ENCODE assay signal across 20 mouse cellular contexts in the genomic region with DNA sequence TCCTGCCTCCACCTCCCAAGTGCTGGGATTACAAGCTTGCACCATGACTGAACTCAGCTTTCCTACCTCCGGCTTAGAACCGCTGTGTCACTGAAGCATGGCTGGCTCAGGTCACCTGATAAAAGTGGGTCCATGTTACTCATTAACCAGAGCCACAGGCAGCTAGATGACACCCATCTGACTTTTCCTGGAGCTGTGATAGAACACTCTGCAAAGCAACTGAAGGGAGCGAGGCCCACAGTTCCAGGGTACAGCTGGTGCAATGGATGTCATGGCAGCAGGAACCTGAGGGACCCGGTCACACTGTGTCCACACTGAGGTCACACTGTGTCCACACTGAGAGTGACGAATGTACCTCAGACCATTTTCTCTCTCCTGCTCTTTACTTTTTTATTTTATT. TPM values are rescaled to one million over a fixed set of nuclear protein-coding genes. Genes with fewer than 3 reads are reported as not detected.
DNase-seq lines count a peak whose midpoint lies in the region; ATAC-seq and TF ChIP-seq lines count a peak whose summit lies in the region.
"Had no signal": no experiment of that assay in that cellular context is flagged by ENCODE, and none has a peak within 500 bp of the region (broad histone marks: within the 10 kb centered on the region; RNA-seq: fewer than 3 reads in every experiment).

No protein-coding gene starts in this region.

- H3K4me3 ChIP-seq in intestine, embryonic 14.5 days (ENCODE audit: low read depth, low read length): no peak overlapping the region
- no peak overlapping the region for H3K4me3 ChIP-seq in liver, adult 2 months (ENCODE audit: insufficient read depth, low read depth, low read length)
- H3K4me3 ChIP-seq in hindbrain, embryonic 13.5 days: no peak overlapping the region
- H3K4me3 ChIP-seq in hindbrain, embryonic 11.5 days (ENCODE audit: low read depth, low read length): no peak overlapping the region
- H3K4me3 ChIP-seq: limb, embryonic 12.5 days; myocyte had no signal

- H3K36me3 ChIP-seq in intestine, embryonic 14.5 days (ENCODE audit: control insufficient read depth, insufficient read depth, low read length): no peaks in the 10 kb centered on the region
- H3K36me3 ChIP-seq in liver, adult 2 months (ENCODE audit: control insufficient read depth, insufficient read depth, low read length): peaks cover 8% of the 10 kb centered on the region
- no peaks in the 10 kb centered on the region for H3K36me3 ChIP-seq in hindbrain, embryonic 13.5 days
- H3K36me3 ChIP-seq in hindbrain, embryonic 11.5 days (ENCODE audit: control insufficient read depth, insufficient read depth, low read length): no peaks in the 10 kb centered on the region
- H3K36me3 ChIP-seq: limb, embryonic 12.5 days had no signal

- no peak overlapping the region for H3K4me2 ChIP-seq in intestine, embryonic 14.5 days (ENCODE audit: low read length)
- H3K4me2 ChIP-seq in hindbrain, embryonic 13.5 days: no peak overlapping the region
- no peak overlapping the region for H3K4me2 ChIP-seq in hindbrain, embryonic 11.5 days (replicated peaks; ENCODE audit: low read depth, low read length)
- H3K4me2 ChIP-seq: limb, embryonic 12.5 days had no signal

- no peak for TF ChIP-seq POLR2A in liver, adult 2 months (IDR thresholded peaks at IDR 0.05; ENCODE audit: extremely low read depth, insufficient read depth, low read length)

- peaks cover 5% of the 10 kb centered on the region for H3K4me1 ChIP-seq in intestine, embryonic 14.5 days (replicated peaks; ENCODE audit: control insufficient read depth, insufficient read depth, low read length)
- H3K4me1 ChIP-seq in liver, adult 2 months (ENCODE audit: control insufficient read depth, insufficient read depth, low read length): peaks cover 41% of the 10 kb centered on the region
- H3K4me1 ChIP-seq in hindbrain, embryonic 13.5 days (replicated peaks): peaks cover 4% of the 10 kb centered on the region
- no peaks in the 10 kb centered on the region for H3K4me1 ChIP-seq in hindbrain, embryonic 11.5 days (replicated peaks; ENCODE audit: control insufficient read depth, insufficient read depth, low read length)

- TF ChIP-seq CTCF in liver, adult 2 months (IDR thresholded peaks at IDR 0.05; ENCODE audit: low read depth, low read length): no peak

- intact Hi-C loops in left cerebral cortex, postnatal 25 days (cut with DNase I): loop anchor here (10.0 kb wide), 1 partner anchor 335 kb away; no protein-coding TSS in a partner anchor

- DNase-seq in intestine, embryonic 14.5 days (ENCODE audit: low spot score): peak; percentile 51
- peak; percentile 91 for DNase-seq in kidney, adult 9 months
- peak; percentile 99 for DNase-seq in liver, adult 2 months (ENCODE audit: extremely low read depth, low read depth, low spot score)
- peak; percentile 47 for DNase-seq in lung, postnatal 25 days (ENCODE audit: low spot score)
- no peak for DNase-seq in left cerebral cortex, postnatal 25 days (ENCODE audit: low spot score in 2 of 2)
- no peak for DNase-seq in hindbrain, embryonic 11.5 days (ENCODE audit: low spot score)
- DNase-seq in right cerebral cortex, postnatal 25 days: no peak
- DNase-seq: cerebellum, adult 11-12 months; heart, postnatal 14 days; thymus, postnatal 36 days had no signal

- peaks cover 9% of the 10 kb centered on the region; the same call in 1 of the 2 replicates for H3K79me2 ChIP-seq in liver, adult 2 months (ENCODE audit: control insufficient read depth, insufficient read depth, low read length)

- peak; percentile 71; the same call in 1 of the 2 replicates for ATAC-seq in intestine, embryonic 14.5 days (replicated peaks; ENCODE audit: low FRiP score, low TSS enrichment, low read depth)
- ATAC-seq in hindbrain, embryonic 13.5 days (ENCODE audit: low FRiP score): no peak
- no peak for ATAC-seq in hindbrain, embryonic 11.5 days (ENCODE audit: low FRiP score)

- no peak overlapping the region for H3K27ac ChIP-seq in intestine, embryonic 14.5 days (ENCODE audit: low read depth)
- peak overlapping the region; percentile 83 for H3K27ac ChIP-seq in liver, adult 2 months (replicated peaks; ENCODE audit: insufficient read depth, low read depth, low read length)
- H3K27ac ChIP-seq in hindbrain, embryonic 13.5 days: no peak overlapping the region
- H3K27ac ChIP-seq in hindbrain, embryonic 11.5 days (ENCODE audit: low read depth, low read length): no peak overlapping the region
- H3K27ac ChIP-seq: limb, embryonic 12.5 days had no signal

- no peak overlapping the region for H3K9ac ChIP-seq in intestine, embryonic 14.5 days (ENCODE audit: low read length)
- no peak overlapping the region for H3K9ac ChIP-seq in liver, adult 2 months (ENCODE audit: low read depth, low read length)
- H3K9ac ChIP-seq in hindbrain, embryonic 13.5 days: no peak overlapping the region
- no peak overlapping the region for H3K9ac ChIP-seq in hindbrain, embryonic 11.5 days (ENCODE audit: low read depth, low read length)
- H3K9ac ChIP-seq: limb, embryonic 12.5 days had no signal

- H3K9me3 ChIP-seq in intestine, embryonic 14.5 days (ENCODE audit: control insufficient read depth, low read length): no peaks in the 10 kb centered on the region
- H3K9me3 ChIP-seq in hindbrain, embryonic 13.5 days: no peaks in the 10 kb centered on the region
- no peaks in the 10 kb centered on the region for H3K9me3 ChIP-seq in hindbrain, embryonic 11.5 days (ENCODE audit: control insufficient read depth, low read length)
- H3K9me3 ChIP-seq: limb, embryonic 12.5 days had no signal

- no peaks in the 10 kb centered on the region for H3K27me3 ChIP-seq in intestine, embryonic 14.5 days (replicated peaks; ENCODE audit: control insufficient read depth, insufficient read depth, low read length)
- H3K27me3 ChIP-seq in liver, adult 2 months (ENCODE audit: control insufficient read depth, insufficient read depth, low read length): no peaks in the 10 kb centered on the region
- peaks cover 7% of the 10 kb centered on the region; the same call in 1 of the 2 replicates for H3K27me3 ChIP-seq in hindbrain, embryonic 13.5 days
- H3K27me3 ChIP-seq in hindbrain, embryonic 11.5 days (ENCODE audit: control insufficient read depth, insufficient read depth, low read length): no peaks in the 10 kb centered on the region
- H3K27me3 ChIP-seq: limb, embryonic 12.5 days had no signal

- WGBS in intestine, embryonic 14.5 days: 76% methylated on average over 5 of the region's 5 CpGs
- WGBS in liver, adult 2 months: 26% methylated on average over 5 of the region's 5 CpGs
- 87% methylated on average over 5 of the region's 5 CpGs for WGBS in hindbrain, embryonic 13.5 days
- 92% methylated on average over 5 of the region's 5 CpGs for WGBS in hindbrain, embryonic 11.5 days

RNA-seq across cellular contexts. Expression of gene Gstt1, which starts 8.5 kb away (rescaled TPM):
- 11.4 and 11.6 TPM in 2 replicates for polyA plus RNA-seq in intestine, embryonic 14.5 days (2014; fragmentation: Nextera tagmentation; extraction: Ambion mirVana)
- total RNA-seq in liver, adult 2 months (2014; rRNA removed): 458 and 622 TPM in 2 replicates
- polyA plus RNA-seq in liver, adult 2 months (2012; rRNA removed): 1,012 and 1,223 TPM in 2 replicates
- total RNA-seq in left cerebral cortex, postnatal 25 days (2021): 1 to 10 TPM; 6.2 to 7.0 TPM
- polyA plus RNA-seq in hindbrain, embryonic 13.5 days (2015; fragmentation: Nextera tagmentation; extraction: Ambion mirVana): 7.2 and 7.7 TPM in 2 replicates
- 5.0 and 5.6 TPM in 2 replicates for polyA plus RNA-seq in hindbrain, embryonic 11.5 days (2014; fragmentation: Nextera tagmentation; extraction: Ambion mirVana)

RNA-seq across cellular contexts. Expression of gene Gstt3, which starts 8.6 kb away (rescaled TPM):
- 28.0 and 28.7 TPM in 2 replicates for polyA plus RNA-seq in intestine, embryonic 14.5 days (2014; fragmentation: Nextera tagmentation; extraction: Ambion mirVana)
- 126 and 181 TPM in 2 replicates for total RNA-seq in liver, adult 2 months (2014; rRNA removed)
- polyA plus RNA-seq in liver, adult 2 months (2012; rRNA removed): 198 and 213 TPM in 2 replicates
- 1 to 10 TPM; 1.1 to 1.4 TPM for total RNA-seq in left cerebral cortex, postnatal 25 days (2021)
- 0.91 and 1.1 TPM in 2 replicates for polyA plus RNA-seq in hindbrain, embryonic 13.5 days (2015; fragmentation: Nextera tagmentation; extraction: Ambion mirVana)
- polyA plus RNA-seq in hindbrain, embryonic 11.5 days (2014; fragmentation: Nextera tagmentation; extraction: Ambion mirVana): 1.9 and 2.4 TPM in 2 replicates

RNA-seq across cellular contexts. Expression of gene Gm20441, which starts 9.1 kb away (rescaled TPM):
- polyA plus RNA-seq in intestine, embryonic 14.5 days (2014; fragmentation: Nextera tagmentation; extraction: Ambion mirVana): not detected in 2 replicates
- total RNA-seq in liver, adult 2 months (2014; rRNA removed): not detected in 2 replicates
- polyA plus RNA-seq in liver, adult 2 months (2012; rRNA removed): 0.37 and 0.80 TPM in 2 replicates
- total RNA-seq in left cerebral cortex, postnatal 25 days (2021): not detected
- polyA plus RNA-seq in hindbrain, embryonic 13.5 days (2015; fragmentation: Nextera tagmentation; extraction: Ambion mirVana): not detected in 2 replicates
- polyA plus RNA-seq in hindbrain, embryonic 11.5 days (2014; fragmentation: Nextera tagmentation; extraction: Ambion mirVana): not detected in 2 replicates
- total RNA-seq: adrenal gland, adult 18-20 months; common myeloid progenitor, adult 5-6 weeks; gastrocnemius, adult 18-20 months; heart, postnatal 14 days; left cerebral cortex, adult 18-20 months; megakaryocyte-erythroid progenitor cell, adult 5-6 weeks had no signal
- polyA plus RNA-seq: embryonic facial prominence, embryonic 14.5 days; forebrain, embryonic 11.5 days; myocyte had no signal

RNA-seq across cellular contexts. Expression of gene Ddt, which starts 16.6 kb away (rescaled TPM):
- 57.4 and 64.9 TPM in 2 replicates for polyA plus RNA-seq in intestine, embryonic 14.5 days (2014; fragmentation: Nextera tagmentation; extraction: Ambion mirVana)
- 347 and 388 TPM in 2 replicates for total RNA-seq in liver, adult 2 months (2014; rRNA removed)
- polyA plus RNA-seq in liver, adult 2 months (2012; rRNA removed): 898 and 914 TPM in 2 replicates
- total RNA-seq in left cerebral cortex, postnatal 25 days (2021): 10 to 100 TPM; 36.1 to 43.6 TPM
- polyA plus RNA-seq in hindbrain, embryonic 13.5 days (2015; fragmentation: Nextera tagmentation; extraction: Ambion mirVana): 86.6 and 96.6 TPM in 2 replicates
- polyA plus RNA-seq in hindbrain, embryonic 11.5 days (2014; fragmentation: Nextera tagmentation; extraction: Ambion mirVana): 89.1 and 91.7 TPM in 2 replicates

RNA-seq across cellular contexts. Expression of gene Cabin1, which starts 25.7 kb away (rescaled TPM):
- 39.7 and 47.2 TPM in 2 replicates for polyA plus RNA-seq in intestine, embryonic 14.5 days (2014; fragmentation: Nextera tagmentation; extraction: Ambion mirVana)
- 7.8 and 12.7 TPM in 2 replicates for total RNA-seq in liver, adult 2 months (2014; rRNA removed)
- polyA plus RNA-seq in liver, adult 2 months (2012; rRNA removed): 7.7 and 10.1 TPM in 2 replicates
- total RNA-seq in left cerebral cortex, postnatal 25 days (2021): 10 to 100 TPM; 69.4 to 69.7 TPM
- 39.5 and 45.7 TPM in 2 replicates for polyA plus RNA-seq in hindbrain, embryonic 13.5 days (2015; fragmentation: Nextera tagmentation; extraction: Ambion mirVana)
- polyA plus RNA-seq in hindbrain, embryonic 11.5 days (2014; fragmentation: Nextera tagmentation; extraction: Ambion mirVana): 34.8 and 40.9 TPM in 2 replicates

Comparison
In these comparisons a context has a peak if more than half of its experiments do, and no peak if none do; other contexts are left out.
1. DNase-seq: peak in intestine, embryonic 14.5 days (single experiment), kidney, adult 9 months (single experiment), liver, adult 2 months (single experiment) and lung, postnatal 25 days (single experiment); none in left cerebral cortex, postnatal 25 days (0 of 2), hindbrain, embryonic 11.5 days (single experiment) and right cerebral cortex, postnatal 25 days (single experiment).
2. RNA of gene Gstt1, which starts 8.5 kb away (polyA plus RNA-seq): 1,012 to 1,223 TPM in liver, adult 2 months; 11.4 to 11.6 TPM in intestine, embryonic 14.5 days, 7.2 to 7.7 TPM in hindbrain, embryonic 13.5 days and 5.0 to 5.6 TPM in hindbrain, embryonic 11.5 days; every median in the first group is over 10 times any median in the second.